Mouse (Mus musculus) retina, postnatal 1 day (tissue): ENCODE results near the gene Arl6ip4.

Source experiments
- DNase-seq: peaks from one replicate; pipeline ENCODE4 v3.0.0-alpha.2; 2012

The Arl6ip4 gene

DNA sequence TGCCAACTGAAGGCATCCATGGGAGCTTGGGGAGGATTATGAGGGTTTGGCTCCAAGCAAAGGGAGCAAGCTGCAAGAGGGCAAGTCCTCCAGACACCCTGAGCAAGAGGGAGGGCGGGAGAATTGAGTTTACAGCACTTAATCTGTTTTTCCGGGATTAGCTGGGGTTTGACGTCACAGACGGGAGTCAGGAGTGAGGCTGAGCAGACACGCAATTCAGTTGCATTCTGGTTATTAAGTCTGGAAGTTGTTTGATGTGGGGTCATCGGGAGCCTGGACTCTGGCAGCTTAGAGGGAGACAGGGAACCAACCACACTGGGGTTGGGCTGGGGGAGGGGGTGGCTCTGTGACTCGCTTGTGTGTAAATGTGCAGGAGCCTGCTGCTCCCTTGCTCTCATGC lies 43.6 kb downstream of the Arl6ip4 start:
- peak; percentile 61 for DNase-seq

DNA sequence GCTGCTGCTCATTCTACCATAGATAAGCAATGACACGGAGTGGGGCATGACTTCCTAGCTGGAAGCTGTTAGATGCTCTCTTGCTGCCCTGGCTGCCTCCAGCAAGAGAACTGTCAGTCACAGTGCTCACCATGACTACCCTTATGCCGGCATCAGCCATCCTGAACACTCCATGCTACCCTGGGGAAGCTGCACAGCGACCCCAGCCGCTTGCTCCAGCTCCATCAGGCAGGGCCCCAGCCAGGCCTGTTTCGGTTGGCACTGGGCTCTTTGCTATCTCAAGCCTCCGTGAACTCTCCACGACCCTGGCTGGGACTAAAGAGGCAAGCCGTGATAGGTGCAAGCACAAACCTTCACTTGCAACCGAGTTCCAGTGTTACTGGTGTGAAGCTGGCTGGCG lies 45.9 kb downstream of the Arl6ip4 start:
- DNase-seq = peak; percentile 84

DNA sequence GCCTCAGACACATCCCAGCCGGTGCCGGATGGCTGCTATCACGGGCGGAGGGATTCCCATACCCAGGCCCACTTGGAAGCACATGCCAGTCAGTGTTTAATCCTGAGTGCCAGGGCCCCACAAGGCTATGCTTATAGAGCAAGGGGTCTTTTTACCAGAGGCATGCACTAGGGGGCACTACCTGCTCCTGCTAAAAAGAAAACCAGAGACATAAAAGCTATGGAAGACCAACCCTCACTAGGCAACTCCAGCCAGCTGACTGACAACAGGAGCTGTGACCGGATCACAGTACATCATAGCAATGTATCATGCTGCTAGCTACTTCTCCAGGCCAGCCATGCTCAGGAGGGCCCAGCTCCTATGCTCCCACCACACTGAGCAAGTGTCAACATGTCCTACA lies 46.7 kb downstream of the Arl6ip4 start:
- peak; percentile 91 for DNase-seq

DNA sequence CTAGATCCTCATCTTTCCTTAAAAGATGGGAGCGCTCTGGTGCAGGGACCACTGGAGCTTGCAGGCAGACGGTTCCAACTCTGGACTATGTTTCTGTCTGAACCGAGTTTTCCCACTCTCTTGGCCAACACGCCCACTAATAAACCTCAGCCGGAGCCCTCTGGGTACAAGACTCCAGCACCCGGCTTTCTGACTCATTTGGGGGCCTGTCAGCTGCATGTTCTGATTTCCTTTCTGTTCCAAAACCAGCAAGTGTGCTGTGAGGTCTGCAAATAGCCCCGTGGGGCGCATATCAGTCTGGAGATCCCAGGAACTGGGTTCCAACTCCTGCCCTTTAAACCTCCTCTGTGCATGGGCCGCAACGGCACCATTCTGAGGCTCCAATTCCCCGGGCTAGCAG lies 47.6 kb downstream of the Arl6ip4 start:
- DNase-seq = no peak

DNA sequence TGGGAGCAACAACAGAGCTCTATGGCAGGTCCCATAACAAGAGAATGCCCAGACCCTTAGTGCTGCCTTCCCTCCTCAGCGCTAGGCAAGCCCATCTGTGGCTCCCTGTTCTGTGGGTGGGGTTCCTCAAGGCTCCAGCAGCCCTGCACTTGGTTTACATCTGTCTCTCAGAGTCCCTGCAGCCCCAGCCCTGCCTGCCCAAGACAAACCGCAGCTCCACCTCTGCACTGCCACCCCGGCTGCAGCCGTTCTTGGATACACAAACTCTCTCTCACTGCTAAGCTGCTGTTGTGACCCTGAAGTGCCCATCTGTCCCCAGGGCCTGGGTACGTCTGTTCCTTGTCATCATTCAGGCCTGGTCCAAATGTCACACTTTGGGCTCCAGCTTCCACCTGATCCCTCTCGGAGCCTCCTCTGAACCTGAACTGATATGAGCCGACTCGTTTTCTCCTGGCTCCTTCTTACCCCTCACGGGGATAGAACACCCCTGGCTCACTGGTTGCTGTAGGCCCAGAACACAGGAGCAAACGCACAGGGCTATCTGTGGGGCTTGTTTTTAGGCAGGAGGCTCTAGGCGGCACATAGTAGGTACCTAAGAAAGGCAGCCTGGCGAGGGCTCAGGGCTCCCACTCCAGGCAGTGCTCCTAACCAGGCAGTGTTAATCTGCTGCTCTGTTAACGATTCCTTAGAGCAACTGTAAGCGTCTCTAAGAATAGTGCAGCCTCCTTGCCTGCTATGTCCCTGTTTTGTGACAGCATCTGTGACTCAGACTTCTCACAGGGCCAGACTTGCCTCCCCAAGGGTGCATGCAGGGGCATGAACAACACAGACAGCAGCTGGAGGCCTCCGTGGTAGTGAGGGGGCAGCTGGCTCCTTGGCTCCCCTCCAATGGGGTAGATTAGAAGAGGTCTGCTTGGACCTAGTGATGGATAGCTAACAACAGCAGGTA lies 50.0 kb downstream of the Arl6ip4 start:
- DNase-seq = peak; percentile 78

DNA sequence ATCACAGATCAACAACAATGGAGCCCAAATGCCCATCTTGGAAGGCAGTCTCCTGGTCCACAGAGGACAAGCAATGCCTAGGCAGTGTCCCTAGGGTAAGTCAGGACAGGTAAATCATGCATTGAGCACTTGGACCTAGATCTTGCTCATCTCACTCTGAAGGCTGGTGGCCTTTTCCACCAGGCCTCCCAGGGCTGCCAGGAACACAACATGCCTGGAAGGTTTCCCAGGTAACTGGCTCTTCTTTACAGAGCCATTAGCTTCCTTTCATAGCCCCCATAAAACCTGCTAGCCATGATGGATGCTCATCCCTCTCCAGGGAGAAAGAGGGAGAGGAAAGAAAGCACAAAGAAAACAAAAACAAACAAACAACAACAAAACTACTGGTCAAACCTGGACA lies 50.9 kb downstream of the Arl6ip4 start:
- DNase-seq = no peak

DNA sequence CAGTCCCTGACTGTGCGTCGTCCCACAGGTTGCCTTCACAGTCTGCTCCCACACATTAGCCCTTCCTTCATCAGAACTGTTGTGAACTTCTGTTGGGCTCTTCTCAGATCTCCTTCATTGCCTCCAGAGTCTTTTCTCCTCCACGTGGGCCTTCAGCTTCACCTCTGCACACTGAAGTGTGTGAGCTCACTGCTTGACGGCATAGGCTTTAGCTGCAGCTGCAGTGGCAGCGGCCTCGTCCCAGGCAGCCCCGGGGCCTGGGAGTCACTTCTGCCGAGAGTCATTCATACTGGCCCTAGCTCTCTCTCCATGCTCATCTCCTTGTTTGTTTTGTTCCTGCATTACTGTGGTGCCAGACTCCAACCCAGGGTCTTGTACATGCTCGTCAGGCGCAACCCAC lies 51.7 kb downstream of the Arl6ip4 start:
- DNase-seq = no peak
